Mouse (Mus musculus) layer of hippocampus, adult 18-20 months (tissue): ENCODE measurements at regions not wholly inside any gene's neighbourhood (a gene's known extent, or its start where the extent isn't known, plus 50 kb on each side); places are given as distances from the start of the nearest gene placed in this dataset.

Source experiments
- DNase-seq, 2 experiments: peaks; one replicate each; pipeline ENCODE4 v3.0.0; 2022; ENCODE audit warnings: low spot score in 2 of 2
- microRNA-seq, 2 experiments: library from miRNA; unstranded; fragments of <30 nt; microRNA quantifications; one replicate each; pipeline ENCODE4 v1.2.0; 2021

- DNase-seq = no peak
These were observed 61.5 kb upstream of the Prdm1 start for GRCm38 (mm10) chr10:44589842-44590241.

- peak in 1 of 2 experiments; percentile 3 for DNase-seq
These were observed 61.1 kb upstream of the Prdm1 start for GRCm38 (mm10) chr10:44589352-44589751.

- no peak for DNase-seq
These were observed 54.4 kb upstream of the Prdm1 start for GRCm38 (mm10) chr10:44582736-44583135.

Small RNA genes in the stretch of these regions (microRNA-seq; reads per million reads assigned to microRNA genes)
- gene Gm24271 = 0 reads per million in 2 experiments
